Mouse (Mus musculus): ENCODE measurements around the gene Agbl5. TPM values are rescaled to one million over a fixed set of nuclear protein-coding genes. Genes with fewer than 3 reads are reported as not detected.

Agbl5 gene
- polyA plus RNA-seq, 1 experiment from 2014 or later, result 34.9 TPM

GRCm38 (mm10) chr5:30923119-30923518 lies 34.6 kb downstream of the Agbl5 start:
- no peak for DNase-seq (ENCODE audit: low read depth, low spot score)
- ChIA-PET CTCF (interaction anchor here (1.4 to 4.1 kb wide), 5 partner anchors 11 to 118 kb away, joined by 3 to 24 read pairs (median 10); no protein-coding TSS in a partner anchor), POLR2A (interaction anchor here (1.9 kb wide), 1 partner anchor 35 kb away, joined by 7 read pairs; the partner anchor contains the start of gene Agbl5)
- no peaks in the 10 kb centered on the region for H3K27me3 ChIP-seq
- no peak for TF ChIP-seq CTCF (IDR thresholded peaks at IDR 0.05)
- no peak for ATAC-seq
- in situ Hi-C loops (cut with MboI; ENCODE audit: low pct_unique_long_range_greater_than_20kb), result no loop called here

- TF ChIP-seq CTCF (IDR thresholded peaks at IDR 0.05), result no peak
- DNase-seq (ENCODE audit: low read depth, low spot score) (no peak), ATAC-seq (no peak)
- CTCF ChIA-PET, result interaction anchor here (1.3 to 4.1 kb wide), 2 partner anchors 72 to 80 kb away, joined by 3 to 24 read pairs; no protein-coding TSS in a partner anchor
- POLR2A ChIA-PET, result no interaction called here
- in situ Hi-C loops (cut with MboI; ENCODE audit: low pct_unique_long_range_greater_than_20kb), result no loop called here
- no peaks in the 10 kb centered on the region for H3K27me3 ChIP-seq
Observed at GRCm38 (mm10) chr5:30924614-30925013, 36.1 kb downstream of the Agbl5 start.

GRCm38 (mm10) chr5:30925217-30925616 lies 36.7 kb downstream of the Agbl5 start:
- H3K27me3 ChIP-seq, result no peaks in the 10 kb centered on the region
- CTCF ChIA-PET, result interaction anchor here (1.3 kb wide), 1 partner anchor 72 kb away, joined by 3 read pairs; no protein-coding TSS in a partner anchor
- no peak for DNase-seq (ENCODE audit: low read depth, low spot score)
- no peak for TF ChIP-seq CTCF (IDR thresholded peaks at IDR 0.05)
- in situ Hi-C loops (cut with MboI; ENCODE audit: low pct_unique_long_range_greater_than_20kb), result no loop called here
- no peak for ATAC-seq
- POLR2A ChIA-PET, result no interaction called here

- POLR2A ChIA-PET, result no interaction called here
- ATAC-seq, result no peak
Observed at GRCm38 (mm10) chr5:30926073-30926472, 37.6 kb downstream of the Agbl5 start.

GRCm38 (mm10) chr5:30927945-30928529 lies 39.5 kb downstream of the Agbl5 start:
- DNase-seq (ENCODE audit: low read depth, low spot score) (no peak), ATAC-seq (no peak)
- in situ Hi-C loops (cut with MboI; ENCODE audit: low pct_unique_long_range_greater_than_20kb), result no loop called here
- POLR2A ChIA-PET, result no interaction called here
- CTCF ChIA-PET, result interaction anchor here (1.4 to 1.9 kb wide), 2 partner anchors 70 to 76 kb away, joined by 5 to 6 read pairs; no protein-coding TSS in a partner anchor
- no peaks in the 10 kb centered on the region for H3K27me3 ChIP-seq
- TF ChIP-seq CTCF (IDR thresholded peaks at IDR 0.05), result no peak

More at GRCm38 (mm10) chr5:30926073-30926472, 37.6 kb downstream of the Agbl5 start:
- in situ Hi-C loops (cut with MboI; ENCODE audit: low pct_unique_long_range_greater_than_20kb), result no loop called here
- no peak for DNase-seq (ENCODE audit: low read depth, low spot score)
- no peak for TF ChIP-seq CTCF (IDR thresholded peaks at IDR 0.05)
- no peaks in the 10 kb centered on the region for H3K27me3 ChIP-seq
- CTCF ChIA-PET, result interaction anchor here (0.7 to 1.1 kb wide), 3 partner anchors 39 to 79 kb away, joined by 3 to 4 read pairs (median 3); no protein-coding TSS in a partner anchor

- no peak for ATAC-seq
- ChIA-PET POLR2A (no interaction called here), CTCF (interaction anchor here (0.7 to 3.2 kb wide), 23 partner anchors 9 to 129 kb away, joined by 3 to 26 read pairs (median 5); partner anchors contain the start of genes Khk and Preb)
- TF ChIP-seq CTCF (IDR thresholded peaks at IDR 0.05), result peak; percentile 95
- H3K27me3 ChIP-seq, result no peaks in the 10 kb centered on the region
- in situ Hi-C loops (cut with MboI; ENCODE audit: low pct_unique_long_range_greater_than_20kb), result loop anchor here (5.0 kb wide), 1 partner anchor 72 kb away; no protein-coding TSS in a partner anchor
- no peak for DNase-seq (ENCODE audit: low read depth, low spot score)
Observed at GRCm38 (mm10) chr5:30930121-30930520, 41.6 kb downstream of the Agbl5 start.

GRCm38 (mm10) chr5:30930846-30931245 lies 42.4 kb downstream of the Agbl5 start:
- no peaks in the 10 kb centered on the region for H3K27me3 ChIP-seq
- ATAC-seq, result no peak
- ChIA-PET CTCF (interaction anchor here (0.9 to 3.2 kb wide), 7 partner anchors 14 to 73 kb away, joined by 3 to 26 read pairs (median 4); no protein-coding TSS in a partner anchor), POLR2A (no interaction called here)
- no peak for DNase-seq (ENCODE audit: low read depth, low spot score)
- no peak for TF ChIP-seq CTCF (IDR thresholded peaks at IDR 0.05)
- in situ Hi-C loops (cut with MboI; ENCODE audit: low pct_unique_long_range_greater_than_20kb), result loop anchor here (5.0 kb wide), 1 partner anchor 71 kb away; no protein-coding TSS in a partner anchor

GRCm38 (mm10) chr5:30931378-30931777 lies 42.9 kb downstream of the Agbl5 start:
- in situ Hi-C loops (cut with MboI; ENCODE audit: low pct_unique_long_range_greater_than_20kb), result loop anchor here (5.0 kb wide), 1 partner anchor 71 kb away; no protein-coding TSS in a partner anchor
- no peak for ATAC-seq
- ChIA-PET POLR2A (no interaction called here), CTCF (interaction anchor here (0.7 to 3.2 kb wide), 7 partner anchors 14 to 73 kb away, joined by 3 to 26 read pairs (median 4); no protein-coding TSS in a partner anchor)
- H3K27me3 ChIP-seq, result no peaks in the 10 kb centered on the region
- no peak for TF ChIP-seq CTCF (IDR thresholded peaks at IDR 0.05)
- no peak for DNase-seq (ENCODE audit: low read depth, low spot score)

- DNase-seq (ENCODE audit: low read depth, low spot score) (no peak), ATAC-seq (no peak)
- H3K27me3 ChIP-seq, result no peaks in the 10 kb centered on the region
- ChIA-PET POLR2A (no interaction called here), CTCF (interaction anchor here (1.0 to 2.5 kb wide), 9 partner anchors 8 to 71 kb away, joined by 3 to 16 read pairs (median 5); partner anchors contain the start of gene Preb)
- no peak for TF ChIP-seq CTCF (IDR thresholded peaks at IDR 0.05)
- in situ Hi-C loops (cut with MboI; ENCODE audit: low pct_unique_long_range_greater_than_20kb), result loop anchor here (5.0 kb wide), 1 partner anchor 69 kb away; no protein-coding TSS in a partner anchor
Observed at GRCm38 (mm10) chr5:30933705-30934104, 45.2 kb downstream of the Agbl5 start.

GRCm38 (mm10) chr5:30934725-30935461 lies 46.4 kb downstream of the Agbl5 start:
- no peak for TF ChIP-seq CTCF (IDR thresholded peaks at IDR 0.05)
- DNase-seq (ENCODE audit: low read depth, low spot score) (no peak), ATAC-seq (no peak)
- in situ Hi-C loops (cut with MboI; ENCODE audit: low pct_unique_long_range_greater_than_20kb), result loop anchor here (5.0 kb wide), 1 partner anchor 67 kb away; no protein-coding TSS in a partner anchor
- ChIA-PET POLR2A (no interaction called here), CTCF (interaction anchor here (0.8 to 2.5 kb wide), 5 partner anchors 10 to 70 kb away, joined by 3 to 16 read pairs (median 6); partner anchors contain the start of gene Cgref1)
- H3K27me3 ChIP-seq, result no peaks in the 10 kb centered on the region

Data from Patski (cell line).